Mouse (Mus musculus): Measurements from ENCODE around the gene Tmed8. TPM values are rescaled to one million over a fixed set of nuclear protein-coding genes. Genes with fewer than 3 reads are reported as not detected.

The Tmed8 gene
- 2.8 and 2.9 TPM in 2 replicates for polyA plus RNA-seq (2014; fragmentation: Nextera tagmentation; extraction: Ambion mirVana)

DNA sequence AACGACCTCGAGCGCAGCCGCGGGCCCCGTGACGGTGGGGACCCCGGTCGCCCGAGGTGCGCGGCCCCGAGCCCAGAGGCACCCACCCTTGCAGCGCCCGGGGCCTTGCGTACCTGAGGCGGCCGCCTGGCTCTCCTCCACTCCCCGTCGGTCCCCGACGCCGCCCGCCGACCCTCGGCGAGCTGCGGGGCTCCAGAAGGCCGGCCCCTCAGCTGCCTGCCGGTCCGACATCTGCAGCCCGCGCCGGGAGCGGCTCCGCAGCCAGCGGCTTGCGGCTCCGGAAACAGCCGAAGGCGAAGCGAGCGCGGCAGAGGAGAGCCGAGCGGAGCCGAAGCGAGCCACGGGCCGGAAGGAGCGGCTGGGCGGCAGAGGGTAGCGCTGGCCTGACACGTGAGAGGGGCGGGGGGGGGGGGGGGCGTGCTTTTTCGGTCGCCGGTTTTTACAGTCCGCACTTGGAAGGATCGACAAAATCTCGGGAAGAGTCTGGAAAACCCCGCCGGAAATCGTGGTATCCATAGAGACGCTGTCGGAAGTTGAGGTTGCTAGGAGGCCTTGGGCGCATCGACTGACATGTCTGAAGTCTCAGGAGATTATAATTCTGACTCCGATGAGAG lies at the start of gene Tmed8:
Gene Tmed8, minus strand, starts transcription at position 482 of the 614 bp plus-strand sequence.
- Histone ChIP-seq H3K27ac (replicated peaks; ENCODE audit: low read depth, low read length) (peak within 1 kb of the TSS; percentile 44; the same call in 1 of the 2 replicates), H3K27me3 (ENCODE audit: control insufficient read depth, insufficient read depth, low read length) (no peaks in the 10 kb centered on the region), H3K36me3 (replicated peaks; ENCODE audit: control insufficient read depth, insufficient read depth, low read depth, low read length) (no peaks in the 10 kb centered on the region), H3K4me2 (ENCODE audit: low read depth, low read length) (peak within 1 kb of the TSS; percentile 91), H3K4me1 (ENCODE audit: control insufficient read depth, insufficient read depth, low read length) (no peaks in the 10 kb centered on the region), H3K9me3 (replicated peaks; ENCODE audit: control insufficient read depth, low read length) (no peaks in the 10 kb centered on the region), H3K4me3 (ENCODE audit: low read depth, low read length) (peak within 1 kb of the TSS; percentile 76), H3K9ac (replicated peaks; ENCODE audit: low read length) (peak within 1 kb of the TSS; percentile 84)
- WGBS, result under 1% methylated on average over 59 of the region's 70 CpGs
- peak; percentile 91 for DNase-seq (ENCODE audit: low spot score)
- peak; percentile 94 for ATAC-seq (replicated peaks; ENCODE audit: insufficient number of reproducible peaks, low FRiP score, low TSS enrichment, low read depth)

DNA sequence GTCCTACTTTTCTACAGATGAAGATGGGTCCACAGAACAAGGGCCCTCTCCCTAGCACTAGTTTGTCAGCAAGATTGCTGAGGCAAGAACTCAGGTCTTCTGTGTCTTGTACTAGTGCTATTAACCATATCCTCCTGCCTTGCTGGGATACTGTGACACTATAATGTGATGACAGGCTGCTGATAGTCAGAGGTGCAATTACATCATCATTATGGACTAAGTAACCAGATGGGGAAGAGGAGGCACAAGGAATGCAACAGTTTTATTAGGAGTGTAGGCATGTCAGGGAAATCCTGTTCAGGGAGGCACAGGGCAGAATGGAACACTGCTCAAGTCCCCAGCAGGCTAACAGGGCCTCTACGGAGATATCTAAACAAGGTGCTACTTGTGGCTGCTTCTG lies 38.4 kb upstream of the Tmed8 start, which contains the start of gene Noxred1:
Gene Noxred1, minus strand, starts transcription at position 101 of the 400 bp plus-strand sequence.
- peaks cover 4% of the 10 kb centered on the region; the same call in 1 of the 2 replicates for H3K36me3 ChIP-seq (replicated peaks; ENCODE audit: control insufficient read depth, insufficient read depth, low read depth, low read length)
- DNase-seq (ENCODE audit: low spot score) (no peak), ATAC-seq (replicated peaks; ENCODE audit: insufficient number of reproducible peaks, low FRiP score, low TSS enrichment, low read depth) (no peak)
- no peaks in the 10 kb centered on the region for H3K9me3 ChIP-seq (replicated peaks; ENCODE audit: control insufficient read depth, low read length)
- no peak within 1 kb of the TSS for H3K27ac ChIP-seq (replicated peaks; ENCODE audit: low read depth, low read length)
- H3K4me2 ChIP-seq (ENCODE audit: low read depth, low read length), result no peak within 1 kb of the TSS
- 94% methylated on average over 1 of the region's 1 CpGs for WGBS
- no peaks in the 10 kb centered on the region for H3K27me3 ChIP-seq (ENCODE audit: control insufficient read depth, insufficient read depth, low read length)
- H3K9ac ChIP-seq (replicated peaks; ENCODE audit: low read length), result no peak within 1 kb of the TSS
- no peaks in the 10 kb centered on the region for H3K4me1 ChIP-seq (ENCODE audit: control insufficient read depth, insufficient read depth, low read length)
- no peak within 1 kb of the TSS for H3K4me3 ChIP-seq (ENCODE audit: low read depth, low read length)

DNA sequence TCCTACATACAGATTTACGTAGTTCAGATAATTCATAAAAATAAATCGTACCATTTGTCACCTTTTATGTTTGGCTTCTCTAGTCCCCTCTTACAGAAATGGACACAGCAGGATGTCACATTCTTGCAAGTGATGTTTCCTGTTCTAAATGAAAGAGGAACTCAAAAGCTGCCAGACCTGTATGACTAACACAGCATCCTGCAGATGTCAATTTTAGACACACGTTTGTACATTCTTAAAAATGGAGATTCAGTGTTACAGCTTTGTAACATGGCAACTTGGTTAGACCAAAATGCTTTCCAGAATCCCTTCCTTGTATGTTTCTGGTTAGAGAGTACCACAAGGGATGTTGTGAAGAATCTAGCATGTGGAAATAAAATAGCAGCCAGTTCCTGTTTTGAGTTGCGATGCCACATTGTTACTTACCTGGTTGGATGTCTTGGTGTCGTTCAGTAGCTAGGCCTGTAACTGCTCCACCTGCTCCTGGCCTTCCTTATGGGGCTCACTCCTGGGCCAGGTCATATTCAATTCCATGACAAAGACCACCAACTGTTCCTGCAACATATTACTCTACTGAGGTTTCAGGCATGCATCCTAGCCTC lies 36.7 kb upstream of the Tmed8 start:
- H3K36me3 ChIP-seq (replicated peaks; ENCODE audit: control insufficient read depth, insufficient read depth, low read depth, low read length), result peaks cover 4% of the 10 kb centered on the region; the same call in 1 of the 2 replicates
- H3K4me2 ChIP-seq (ENCODE audit: low read depth, low read length), result no peak overlapping the region
- H3K27ac ChIP-seq (replicated peaks; ENCODE audit: low read depth, low read length), result no peak overlapping the region
- 87% methylated on average over 5 of the region's 5 CpGs for WGBS
- H3K4me3 ChIP-seq (ENCODE audit: low read depth, low read length), result no peak overlapping the region
- no peaks in the 10 kb centered on the region for H3K9me3 ChIP-seq (replicated peaks; ENCODE audit: control insufficient read depth, low read length)
- H3K9ac ChIP-seq (replicated peaks; ENCODE audit: low read length), result no peak overlapping the region
- H3K27me3 ChIP-seq (ENCODE audit: control insufficient read depth, insufficient read depth, low read length), result no peaks in the 10 kb centered on the region
- ATAC-seq (replicated peaks; ENCODE audit: insufficient number of reproducible peaks, low FRiP score, low TSS enrichment, low read depth) (no peak), DNase-seq (ENCODE audit: low spot score) (no peak)
- H3K4me1 ChIP-seq (ENCODE audit: control insufficient read depth, insufficient read depth, low read length), result no peaks in the 10 kb centered on the region

DNA sequence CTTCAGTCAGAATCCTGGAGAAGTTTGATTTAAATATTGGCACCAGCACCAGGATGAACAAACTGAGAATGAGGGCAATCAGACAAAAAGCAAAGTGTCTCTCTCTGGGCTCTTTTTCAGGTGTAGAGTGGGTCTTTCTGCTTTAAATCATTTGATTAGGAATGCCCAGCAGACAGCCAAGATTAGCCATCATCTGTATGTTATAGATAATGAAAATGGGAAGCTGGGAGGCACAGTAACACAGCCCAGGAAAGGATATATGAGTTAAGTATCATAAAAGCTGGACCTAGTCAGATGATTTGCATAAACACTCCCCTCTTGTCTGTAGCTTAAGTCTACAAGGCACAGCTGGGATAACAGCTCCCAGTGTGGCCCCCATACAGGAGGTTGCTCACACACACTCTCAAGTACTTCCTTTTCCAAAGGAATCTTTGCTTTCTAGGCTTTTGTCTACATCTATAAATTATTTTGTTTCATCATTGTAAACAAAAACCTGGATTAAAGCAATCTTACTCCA lies 30.2 kb upstream of the Tmed8 start:
- no peaks in the 10 kb centered on the region for H3K27me3 ChIP-seq (ENCODE audit: control insufficient read depth, insufficient read depth, low read length)
- no peaks in the 10 kb centered on the region for H3K36me3 ChIP-seq (replicated peaks; ENCODE audit: control insufficient read depth, insufficient read depth, low read depth, low read length)
- no peaks in the 10 kb centered on the region for H3K9me3 ChIP-seq (replicated peaks; ENCODE audit: control insufficient read depth, low read length)
- ATAC-seq (replicated peaks; ENCODE audit: insufficient number of reproducible peaks, low FRiP score, low TSS enrichment, low read depth) (no peak), DNase-seq (ENCODE audit: low spot score) (no peak)
- no peak overlapping the region for H3K9ac ChIP-seq (replicated peaks; ENCODE audit: low read length)
- no peak overlapping the region for H3K4me3 ChIP-seq (ENCODE audit: low read depth, low read length)
- H3K4me2 ChIP-seq (ENCODE audit: low read depth, low read length), result no peak overlapping the region
- no peak overlapping the region for H3K27ac ChIP-seq (replicated peaks; ENCODE audit: low read depth, low read length)
- no peaks in the 10 kb centered on the region for H3K4me1 ChIP-seq (ENCODE audit: control insufficient read depth, insufficient read depth, low read length)

DNA sequence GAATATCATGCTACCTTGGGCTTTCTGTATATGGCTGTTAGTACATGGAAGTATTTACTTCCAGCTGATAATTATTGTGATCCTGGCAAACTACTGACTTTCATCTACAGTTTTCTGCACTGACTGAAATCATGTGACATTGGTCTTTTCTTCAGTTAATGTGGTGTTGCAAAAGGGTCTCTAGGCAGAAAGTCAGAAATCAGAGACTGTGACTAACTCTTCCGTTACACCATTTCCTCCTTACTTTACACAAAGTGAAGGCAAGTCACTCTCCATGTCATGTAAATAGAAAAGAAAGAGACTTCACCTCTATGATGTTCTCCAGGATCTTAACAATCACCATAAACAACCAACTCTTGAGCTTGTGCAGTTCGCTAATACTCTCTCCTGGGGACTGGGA lies 29.4 kb upstream of the Tmed8 start:
- no peak for ATAC-seq (replicated peaks; ENCODE audit: insufficient number of reproducible peaks, low FRiP score, low TSS enrichment, low read depth)
- H3K27ac ChIP-seq (replicated peaks; ENCODE audit: low read depth, low read length), result no peak overlapping the region
- H3K4me2 ChIP-seq (ENCODE audit: low read depth, low read length), result no peak overlapping the region
- H3K27me3 ChIP-seq (ENCODE audit: control insufficient read depth, insufficient read depth, low read length), result no peaks in the 10 kb centered on the region
- no peak for DNase-seq (ENCODE audit: low spot score)
- H3K9ac ChIP-seq (replicated peaks; ENCODE audit: low read length), result no peak overlapping the region
- no peaks in the 10 kb centered on the region for H3K9me3 ChIP-seq (replicated peaks; ENCODE audit: control insufficient read depth, low read length)
- H3K4me3 ChIP-seq (ENCODE audit: low read depth, low read length), result no peak overlapping the region
- 87% methylated on average over 2 of the region's 2 CpGs for WGBS
- H3K4me1 ChIP-seq (ENCODE audit: control insufficient read depth, insufficient read depth, low read length), result no peaks in the 10 kb centered on the region
- H3K36me3 ChIP-seq (replicated peaks; ENCODE audit: control insufficient read depth, insufficient read depth, low read depth, low read length), result no peaks in the 10 kb centered on the region

DNA sequence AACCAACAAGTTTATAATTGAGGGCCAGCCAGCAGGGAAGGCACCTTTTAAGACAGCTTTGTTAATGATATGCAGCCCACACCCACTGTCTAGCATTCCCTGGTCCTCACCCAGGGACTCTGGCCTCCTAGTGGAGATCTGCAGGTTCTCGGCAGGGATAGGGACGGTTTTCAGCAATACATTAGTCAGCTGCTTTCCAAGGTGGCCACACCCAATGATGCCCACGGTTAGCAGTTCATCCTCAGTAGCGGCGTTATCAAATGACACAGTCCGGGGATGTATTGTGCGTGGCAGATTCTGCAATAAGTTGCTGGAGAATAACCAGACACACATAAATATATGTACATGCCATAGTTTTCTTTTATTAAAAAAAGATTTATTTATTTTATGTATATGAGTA lies 26.5 kb upstream of the Tmed8 start:
- no peaks in the 10 kb centered on the region for H3K4me1 ChIP-seq (ENCODE audit: control insufficient read depth, insufficient read depth, low read length)
- WGBS, result 72% methylated on average over 7 of the region's 7 CpGs
- no peak overlapping the region for H3K4me2 ChIP-seq (ENCODE audit: low read depth, low read length)
- no peak overlapping the region for H3K9ac ChIP-seq (replicated peaks; ENCODE audit: low read length)
- H3K4me3 ChIP-seq (ENCODE audit: low read depth, low read length), result no peak overlapping the region
- no peaks in the 10 kb centered on the region for H3K36me3 ChIP-seq (replicated peaks; ENCODE audit: control insufficient read depth, insufficient read depth, low read depth, low read length)
- ATAC-seq (replicated peaks; ENCODE audit: insufficient number of reproducible peaks, low FRiP score, low TSS enrichment, low read depth) (no peak), DNase-seq (ENCODE audit: low spot score) (no peak)
- H3K9me3 ChIP-seq (replicated peaks; ENCODE audit: control insufficient read depth, low read length), result no peaks in the 10 kb centered on the region
- H3K27ac ChIP-seq (replicated peaks; ENCODE audit: low read depth, low read length), result no peak overlapping the region
- H3K27me3 ChIP-seq (ENCODE audit: control insufficient read depth, insufficient read depth, low read length), result no peaks in the 10 kb centered on the region

DNA sequence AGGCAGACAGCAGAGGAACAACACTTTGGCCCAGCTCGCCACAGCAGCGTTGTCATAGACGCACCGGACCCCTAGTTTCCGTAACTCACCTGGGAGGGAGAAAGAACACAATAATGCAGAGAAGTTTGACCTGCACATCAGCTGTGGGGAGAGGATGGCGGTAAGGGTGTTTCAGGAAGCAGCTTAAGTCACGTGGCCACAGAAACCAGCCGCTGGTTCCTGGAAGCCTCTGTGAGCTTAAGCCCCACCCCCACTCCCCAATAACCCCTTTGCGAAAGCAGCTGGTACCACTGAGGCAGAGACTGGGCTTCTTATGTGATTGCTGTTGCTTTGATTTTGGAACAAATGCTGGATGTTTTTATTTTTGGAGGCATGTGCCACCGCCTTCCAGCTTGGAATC lies 24.7 kb upstream of the Tmed8 start:
- 67% methylated on average over 10 of the region's 10 CpGs for WGBS
- DNase-seq (ENCODE audit: low spot score), result no peak

DNA sequence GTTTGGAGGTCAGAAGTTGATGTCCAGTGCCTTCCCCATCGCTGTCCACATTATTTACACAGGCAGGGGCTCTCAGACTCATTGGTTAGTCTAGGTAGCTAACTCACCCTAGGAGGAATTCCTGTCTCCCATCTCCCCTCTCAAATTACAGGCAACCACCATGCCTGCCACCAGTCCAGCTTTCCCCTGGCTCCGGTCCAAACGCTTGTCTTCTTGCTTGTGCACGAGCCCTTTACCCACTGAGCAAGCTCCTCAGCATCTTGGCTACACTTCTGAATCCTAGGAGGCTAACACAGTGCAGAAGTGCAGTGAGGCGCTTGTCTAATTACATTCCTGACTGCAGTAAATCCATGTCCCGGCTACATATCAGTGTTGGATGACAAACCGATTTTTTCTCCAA lies 19.1 kb upstream of the Tmed8 start:
- no peak overlapping the region for H3K27ac ChIP-seq (replicated peaks; ENCODE audit: low read depth, low read length)
- no peaks in the 10 kb centered on the region for H3K36me3 ChIP-seq (replicated peaks; ENCODE audit: control insufficient read depth, insufficient read depth, low read depth, low read length)
- no peak for ATAC-seq (replicated peaks; ENCODE audit: insufficient number of reproducible peaks, low FRiP score, low TSS enrichment, low read depth)
- no peaks in the 10 kb centered on the region for H3K9me3 ChIP-seq (replicated peaks; ENCODE audit: control insufficient read depth, low read length)
- DNase-seq (ENCODE audit: low spot score), result no peak
- no peaks in the 10 kb centered on the region for H3K27me3 ChIP-seq (ENCODE audit: control insufficient read depth, insufficient read depth, low read length)
- WGBS, result 65% methylated on average over 7 of the region's 7 CpGs
- no peak overlapping the region for H3K9ac ChIP-seq (replicated peaks; ENCODE audit: low read length)
- no peak overlapping the region for H3K4me3 ChIP-seq (ENCODE audit: low read depth, low read length)
- H3K4me1 ChIP-seq (ENCODE audit: control insufficient read depth, insufficient read depth, low read length), result no peaks in the 10 kb centered on the region
- no peak overlapping the region for H3K4me2 ChIP-seq (ENCODE audit: low read depth, low read length)

More for the DNA sequence above, 24.7 kb upstream of the Tmed8 start:
- H3K27me3 ChIP-seq (ENCODE audit: control insufficient read depth, insufficient read depth, low read length), result no peaks in the 10 kb centered on the region
- H3K4me1 ChIP-seq (ENCODE audit: control insufficient read depth, insufficient read depth, low read length), result no peaks in the 10 kb centered on the region
- no peak overlapping the region for H3K27ac ChIP-seq (replicated peaks; ENCODE audit: low read depth, low read length)
- H3K4me2 ChIP-seq (ENCODE audit: low read depth, low read length), result no peak overlapping the region
- no peak overlapping the region for H3K4me3 ChIP-seq (ENCODE audit: low read depth, low read length)
- no peaks in the 10 kb centered on the region for H3K36me3 ChIP-seq (replicated peaks; ENCODE audit: control insufficient read depth, insufficient read depth, low read depth, low read length)
- H3K9me3 ChIP-seq (replicated peaks; ENCODE audit: control insufficient read depth, low read length), result no peaks in the 10 kb centered on the region
- H3K9ac ChIP-seq (replicated peaks; ENCODE audit: low read length), result no peak overlapping the region
- no peak for ATAC-seq (replicated peaks; ENCODE audit: insufficient number of reproducible peaks, low FRiP score, low TSS enrichment, low read depth)
